Mouse (Mus musculus): Measurements from ENCODE around the gene Gabra1. TPM values are rescaled to one million over a fixed set of nuclear protein-coding genes. Genes with fewer than 3 reads are reported as not detected.
A peak's percentile ranks its signal among the peaks of the same experiment; 100 is the strongest.

The Gabra1 gene
- total RNA-seq (2021), result 100 to 1,000 TPM; 406 to 411 TPM
- long read RNA-seq, experiment 1, full-length matches to known transcripts, result 94 of 118 reads
- long read RNA-seq, experiment 1, partial matches to known transcripts, result 8 of 118 reads
- long read RNA-seq, experiment 1, other reads (novel, unspliced or antisense), result 16 of 118 reads
- long read RNA-seq, experiment 2, full-length matches to known transcripts, result 125 of 172 reads
- long read RNA-seq, experiment 2, partial matches to known transcripts, result 27 of 172 reads
- long read RNA-seq, experiment 2, other reads (novel, unspliced or antisense), result 20 of 172 reads

DNA sequence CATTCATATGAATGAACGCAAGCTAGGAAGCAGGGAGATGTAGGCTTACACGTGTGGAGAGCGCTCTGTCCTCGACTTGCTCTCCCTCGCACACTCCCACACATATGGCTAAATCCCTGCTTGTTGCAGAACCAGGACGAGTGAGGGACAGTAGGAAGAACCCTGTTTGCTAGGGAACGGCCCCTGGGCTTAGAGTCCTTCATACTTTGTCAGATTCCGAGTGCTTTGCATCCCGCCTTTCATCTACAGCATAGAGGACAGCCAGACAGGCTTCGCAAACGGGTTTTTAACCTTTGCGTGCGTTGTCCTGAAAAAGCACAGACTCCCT, at the start of gene Gabra1:
TSS of gene Gabra1 (minus strand) at position 106 of the 328 bp plus-strand sequence.
- no peak for TF ChIP-seq CTCF (conservative IDR thresholded peaks at IDR 0.05)
- DNase-seq (ENCODE audit: low spot score in 2 of 2), result peak in 1 of 2 experiments; percentile 39
- H3K4me3 ChIP-seq, result peak within 1 kb of the TSS; percentile 77
- peak within 1 kb of the TSS; percentile 92 for H3K27ac ChIP-seq

DNA sequence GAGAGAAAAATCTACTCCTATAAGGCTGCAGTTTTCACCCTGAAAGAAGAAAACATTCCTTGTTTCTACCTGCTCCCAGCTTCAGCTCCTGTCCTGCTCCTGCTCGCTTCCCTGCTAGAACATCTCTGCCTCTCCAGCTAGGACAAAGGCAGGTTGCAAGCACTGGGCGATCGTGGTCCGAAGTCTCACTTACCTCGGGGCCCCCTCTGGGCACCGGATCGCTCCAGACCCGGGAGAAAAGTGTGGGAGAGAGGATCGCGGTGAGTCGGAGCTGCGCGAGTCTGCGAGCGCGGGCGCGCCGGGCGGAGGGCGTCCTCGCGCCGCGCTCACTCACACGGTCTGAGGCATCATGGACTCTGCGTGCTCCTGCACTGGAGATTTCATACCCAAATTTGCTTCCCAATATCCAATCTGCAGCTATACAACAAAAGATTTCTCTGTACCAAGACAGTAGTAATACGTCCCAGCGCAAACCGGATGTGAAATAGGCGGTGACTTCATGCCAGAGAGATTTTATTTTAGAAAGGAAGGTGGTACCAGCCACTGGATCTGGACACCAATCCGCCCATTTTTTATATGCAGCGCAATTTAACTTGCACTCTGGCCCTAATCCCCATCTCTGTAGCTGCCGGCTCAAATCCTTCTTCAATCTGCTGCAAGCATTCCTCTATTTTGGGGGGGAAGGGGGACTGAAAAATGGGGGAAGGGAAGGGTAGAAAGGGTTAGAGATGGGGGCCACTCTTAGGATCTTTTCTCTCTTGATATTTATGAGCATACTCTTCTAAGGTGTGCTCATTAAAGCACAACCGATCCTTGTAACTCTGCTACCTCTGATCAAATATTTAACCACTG, 531 bp downstream of the Gabra1 start:
- no peak for TF ChIP-seq CTCF (conservative IDR thresholded peaks at IDR 0.05)
- peak; percentile 36 to 46 for DNase-seq (ENCODE audit: low spot score in 2 of 2)
- Histone ChIP-seq H3K4me3 (peak overlapping the region; percentile 77), H3K27ac (peak overlapping the region; percentile 92)

DNA sequence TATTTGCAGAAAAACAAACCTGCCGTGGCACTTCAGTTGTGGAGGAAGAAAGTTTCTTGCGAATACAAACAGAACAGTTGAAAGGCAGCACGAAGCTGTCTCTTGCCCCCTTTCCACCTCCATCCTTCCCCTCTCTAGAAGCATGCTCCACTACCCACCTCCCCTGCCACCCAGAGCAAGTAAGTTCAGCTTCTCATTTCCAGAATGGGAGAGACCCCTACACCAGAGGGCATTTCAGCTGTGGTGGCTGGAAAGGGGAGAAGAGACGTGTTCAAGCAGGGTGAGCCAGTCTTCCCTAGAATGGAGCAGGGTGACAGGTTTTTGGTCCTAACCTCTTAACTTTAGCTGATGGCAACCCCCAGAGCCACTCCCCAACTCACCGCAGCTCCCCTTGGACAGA, 1.3 kb downstream of the Gabra1 start:
- Histone ChIP-seq H3K4me3 (peak overlapping the region; percentile 77), H3K27ac (peak overlapping the region; percentile 92)
- no peak for DNase-seq (ENCODE audit: low spot score in 2 of 2)
- no peak for TF ChIP-seq CTCF (conservative IDR thresholded peaks at IDR 0.05)

DNA sequence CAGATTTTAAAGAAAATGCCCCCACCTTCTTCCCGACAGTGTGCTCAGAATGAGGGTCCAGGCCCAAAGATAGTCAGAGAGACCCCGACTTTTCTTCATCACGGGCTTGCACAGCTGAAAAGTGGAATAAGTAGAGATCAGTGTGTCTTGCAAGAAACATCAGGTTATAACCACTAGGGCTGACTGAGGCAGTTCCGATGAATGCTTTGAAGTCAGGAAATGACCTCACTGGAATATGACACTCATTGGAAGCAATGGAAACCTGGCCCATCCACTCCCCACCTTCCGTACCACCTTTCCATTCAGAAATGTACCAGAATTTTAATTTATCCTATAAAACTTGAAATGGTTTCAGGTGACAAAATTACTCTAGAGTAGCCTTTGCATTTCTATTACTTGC, 3.2 kb downstream of the Gabra1 start:
- Histone ChIP-seq H3K27ac (peak overlapping the region; percentile 74), H3K4me3 (peak overlapping the region; percentile 48)
- TF ChIP-seq CTCF (conservative IDR thresholded peaks at IDR 0.05), result peak; percentile 52
- DNase-seq (ENCODE audit: low spot score in 2 of 2), result no peak

- Histone ChIP-seq H3K27ac (peak overlapping the region; percentile 58), H3K4me3 (peak overlapping the region; percentile 23)
- no peak for DNase-seq (ENCODE audit: low spot score in 2 of 2)
- TF ChIP-seq CTCF (conservative IDR thresholded peaks at IDR 0.05), result peak; percentile 81
Observed at GRCm38 (mm10) chr11:42178296-42178695, 4.4 kb downstream of the Gabra1 start.

- DNase-seq (ENCODE audit: low spot score in 2 of 2), result no peak
- peak overlapping the region; percentile 12 for H3K27ac ChIP-seq
Observed at GRCm38 (mm10) chr11:42151396-42151795, 31.3 kb downstream of the Gabra1 start.

DNA sequence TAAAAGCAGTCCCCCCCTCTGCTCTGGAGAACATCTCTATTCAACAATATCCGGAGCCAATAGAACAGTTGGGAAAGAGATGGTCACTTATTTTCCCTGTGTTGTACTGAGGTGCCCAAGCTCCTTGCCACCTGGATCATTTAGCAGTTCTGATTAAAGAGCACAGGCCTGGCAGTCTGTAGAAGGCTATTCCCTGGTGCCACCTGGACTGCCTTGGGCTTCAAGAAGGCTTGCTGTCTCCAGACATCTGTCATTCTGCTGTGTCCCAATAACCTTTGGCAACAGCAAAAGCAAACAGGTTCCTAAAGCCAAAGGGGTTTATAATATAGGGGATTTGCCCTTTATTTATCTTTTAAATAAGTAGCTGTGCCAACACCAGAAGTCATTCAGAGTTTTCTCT, 65.8 kb downstream of the Gabra1 start:
- no peak for TF ChIP-seq CTCF (conservative IDR thresholded peaks at IDR 0.05)
- no peak for DNase-seq (ENCODE audit: low spot score in 2 of 2)

More at GRCm38 (mm10) chr11:42151396-42151795, 31.3 kb downstream of the Gabra1 start:
- no peak for TF ChIP-seq CTCF (conservative IDR thresholded peaks at IDR 0.05)
- H3K4me3 ChIP-seq, result no peak overlapping the region

GRCm38 (mm10) chr11:42110051-42110450, 72.7 kb downstream of the Gabra1 start:
- Histone ChIP-seq H3K4me3 (no peak overlapping the region), H3K27ac (no peak overlapping the region)
- DNase-seq (ENCODE audit: low spot score in 2 of 2), result no peak
- TF ChIP-seq CTCF (conservative IDR thresholded peaks at IDR 0.05), result no peak

More for the DNA sequence above, 65.8 kb downstream of the Gabra1 start:
- H3K27ac ChIP-seq, result no peak overlapping the region
- H3K4me3 ChIP-seq, result no peak overlapping the region

DNA sequence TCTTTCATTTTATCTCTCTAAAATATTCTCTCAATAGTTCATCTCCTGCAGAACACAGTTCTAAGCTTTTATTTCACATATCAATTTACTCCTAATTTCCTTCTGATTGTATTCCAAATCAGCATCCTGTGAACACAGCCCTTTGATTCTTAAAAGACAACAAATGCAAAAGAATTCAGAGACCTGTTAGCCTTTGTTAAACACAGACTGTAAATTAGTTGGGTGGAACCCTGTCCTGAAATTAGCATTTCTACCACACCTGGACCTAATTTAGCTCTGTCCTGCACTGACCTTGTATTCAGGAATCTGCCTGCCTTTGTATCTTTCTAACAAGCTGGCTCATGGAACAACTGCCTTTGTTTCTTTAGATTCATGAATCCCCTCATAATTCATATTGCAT, 73.1 kb downstream of the Gabra1 start:
- TF ChIP-seq CTCF (conservative IDR thresholded peaks at IDR 0.05), result no peak
- H3K4me3 ChIP-seq, result no peak overlapping the region
- no peak overlapping the region for H3K27ac ChIP-seq
- no peak for DNase-seq (ENCODE audit: low spot score in 2 of 2)

- no peak overlapping the region for H3K27ac ChIP-seq
- TF ChIP-seq CTCF (conservative IDR thresholded peaks at IDR 0.05), result no peak
- H3K4me3 ChIP-seq, result no peak overlapping the region
- DNase-seq (ENCODE audit: low spot score in 2 of 2), result no peak
Observed at GRCm38 (mm10) chr11:42095556-42095955, 87.2 kb downstream of the Gabra1 start.

Other genes starting within 250 kb of the Gabra1 start
- 100 to 1,000 TPM; 163 to 168 TPM for gene Gabrg2, start 182.1 kb downstream of the Gabra1 start, total RNA-seq (2021)
- under 1 TPM; 0.15 to 0.59 TPM for gene Gabra6, start 138.1 kb upstream of the Gabra1 start, total RNA-seq (2021)
- gene Gabrb2, start 236.8 kb upstream of the Gabra1 start, total RNA-seq (2021), result 100 to 1,000 TPM; 145 to 156 TPM

All from layer of hippocampus, adult 2 months (tissue).